Mouse (Mus musculus) heart, adult 11 months (tissue): ENCODE results near the gene Arrdc3.

Experiments
- DNase-seq: peaks from one replicate; pipeline ENCODE4 v3.0.0; 2022

The Arrdc3 gene

GRCm38 (mm10) chr13:80921593-80922327 lies 38.6 kb downstream of the Arrdc3 start:
- DNase-seq = peak; percentile 69

GRCm38 (mm10) chr13:80928187-80928586 lies 45.0 kb downstream of the Arrdc3 start:
- DNase-seq = no peak

- no peak for DNase-seq
Observed at GRCm38 (mm10) chr13:80930030-80930429, 46.8 kb downstream of the Arrdc3 start.

GRCm38 (mm10) chr13:80932816-80933402 lies 49.7 kb downstream of the Arrdc3 start:
- peak; percentile 96 for DNase-seq

- DNase-seq = peak; percentile 91
Observed at GRCm38 (mm10) chr13:80936426-80936825, 53.2 kb downstream of the Arrdc3 start.

- DNase-seq = peak; percentile 97
Observed at GRCm38 (mm10) chr13:80939228-80939627, 56.0 kb downstream of the Arrdc3 start.

- no peak for DNase-seq
Observed at GRCm38 (mm10) chr13:80939866-80940265, 56.7 kb downstream of the Arrdc3 start.

GRCm38 (mm10) chr13:80940421-80940820 lies 57.2 kb downstream of the Arrdc3 start:
- peak; percentile 98 for DNase-seq

GRCm38 (mm10) chr13:80940860-80941630 lies 57.9 kb downstream of the Arrdc3 start:
- DNase-seq = peak; percentile 98

GRCm38 (mm10) chr13:80944532-80944931 lies 61.3 kb downstream of the Arrdc3 start:
- no peak for DNase-seq
